Mouse (Mus musculus): ENCODE results near the gene Ssbp3.

DNA sequence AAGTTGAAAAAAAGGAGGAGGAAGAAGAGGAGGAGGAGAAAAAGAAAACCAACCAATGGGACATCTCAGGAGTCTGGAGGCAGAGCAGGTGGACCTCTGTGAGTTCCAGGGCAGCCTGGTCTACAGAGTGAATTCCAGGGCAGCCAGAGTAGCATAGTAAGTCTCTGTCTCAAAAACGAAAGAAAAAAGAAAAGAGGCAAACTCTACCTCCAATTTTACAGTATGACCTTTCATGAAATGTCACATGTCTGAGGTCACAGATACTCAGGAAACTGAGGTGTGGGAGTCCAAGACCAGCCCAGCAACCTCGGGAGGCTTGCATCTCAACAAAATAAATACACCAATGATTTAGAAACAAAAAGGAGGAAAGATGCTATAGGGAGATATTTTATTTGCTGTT lies 27.4 kb upstream of the Ssbp3 start:
- TF ChIP-seq CTCF (IDR thresholded peaks at IDR 0.05; ENCODE audit: low read depth) (no peak), EP300 (IDR thresholded peaks at IDR 0.05; ENCODE audit: low read depth) (no peak)
